Mouse (Mus musculus) heart, postnatal 0 days (tissue): ENCODE data around the gene Gm28539.

Experiments used
- CTCF ChIP-seq: IDR thresholded peaks from 2 replicates; pipeline ENCODE4 v1.5.1; 2016; ENCODE audit warnings: antibody characterized with exemption, control low read depth, low read depth
- EP300 ChIP-seq: IDR thresholded peaks from 2 replicates; pipeline ENCODE4 v1.6.1; 2016; ENCODE audit warnings: antibody characterized with exemption, low read depth

GRCm38 (mm10) chr16:18811468-18812384, 24.7 kb upstream of the Gm28539 start, which contains the start of the genes Ufd1 and Cdc45:
- 0 out of 2 replicates have a peak, but pooled peaks have one; percentile 70 for TF ChIP-seq EP300
- no peak for TF ChIP-seq CTCF
